In the genomic region with DNA sequence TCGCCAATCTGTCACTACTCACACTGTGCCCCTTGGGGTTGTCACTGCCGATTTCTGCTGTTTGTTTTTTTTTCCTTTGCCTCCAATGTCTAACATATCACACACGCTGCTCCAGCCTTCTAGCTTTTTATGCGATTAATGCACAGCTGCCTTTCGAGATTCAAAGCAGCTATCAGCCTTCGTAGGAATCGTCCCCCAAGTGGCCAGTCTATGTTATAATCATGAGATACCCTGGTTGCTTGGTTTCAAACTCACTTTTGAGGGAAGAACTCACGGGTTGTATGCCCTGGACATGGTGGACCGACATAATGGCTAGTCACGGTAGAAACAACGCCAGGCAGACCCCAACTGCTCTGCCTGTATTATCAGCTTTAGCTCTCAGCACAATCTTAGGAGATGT, we compare ENCODE assay signal across 23 mouse cellular contexts. TPM values are rescaled to one million over a fixed set of nuclear protein-coding genes. Genes with fewer than 3 reads are reported as not detected.
A peak's percentile ranks its signal among the peaks of the same experiment; 100 is the strongest.
DNase-seq lines count a peak whose midpoint lies in the region; ATAC-seq and TF ChIP-seq lines count a peak whose summit lies in the region.
"Had no signal": no experiment of that assay in that cellular context is flagged by ENCODE, and none has a peak within 500 bp of the region (broad histone marks: within the 10 kb centered on the region; RNA-seq: fewer than 3 reads in every experiment).

No protein-coding gene starts in this region.

- no peak overlapping the region for H3K4me3 ChIP-seq in forebrain, embryonic 14.5 days (ENCODE audit: low read depth, low read length)
- H3K4me3 ChIP-seq in forebrain, embryonic 11.5 days (ENCODE audit: low read depth, low read length) = no peak overlapping the region
- no peak overlapping the region for H3K4me3 ChIP-seq in left cerebral cortex, adult 2 months
- H3K4me3 ChIP-seq in neural tube, embryonic 13.5 days = no peak overlapping the region
- H3K4me3 ChIP-seq: embryonic facial prominence, embryonic 12.5 days; liver, embryonic 13.5 days; midbrain, embryonic 12.5 days; stomach, embryonic 15.5 days had no signal

- H3K27me3 ChIP-seq in forebrain, embryonic 14.5 days (replicated peaks; ENCODE audit: control insufficient read depth, insufficient read depth, low read length) = 0 out of 2 replicates have a peak, but pooled peaks cover 12% of the 10 kb centered on the region
- peaks cover 4% of the 10 kb centered on the region for H3K27me3 ChIP-seq in forebrain, embryonic 11.5 days (ENCODE audit: control insufficient read depth, insufficient read depth, low read length)
- peaks cover 20% of the 10 kb centered on the region for H3K27me3 ChIP-seq in neural tube, embryonic 13.5 days

- 59% methylated on average over 11 of the region's 11 CpGs for WGBS in forebrain, embryonic 14.5 days
- WGBS in forebrain, embryonic 11.5 days = 76% methylated on average over 11 of the region's 11 CpGs
- WGBS in neural tube, embryonic 13.5 days = 53% methylated on average over 11 of the region's 11 CpGs

- no peaks in the 10 kb centered on the region for H3K36me3 ChIP-seq in forebrain, embryonic 14.5 days (ENCODE audit: control insufficient read depth, insufficient read depth, low read length)
- H3K36me3 ChIP-seq in forebrain, embryonic 11.5 days (ENCODE audit: control insufficient read depth, insufficient read depth, low read length) = no peaks in the 10 kb centered on the region
- H3K36me3 ChIP-seq in neural tube, embryonic 13.5 days = no peaks in the 10 kb centered on the region
- H3K36me3 ChIP-seq: embryonic facial prominence, embryonic 12.5 days; liver, embryonic 13.5 days; midbrain, embryonic 12.5 days; stomach, embryonic 15.5 days had no signal

- intact Hi-C loops in left cerebral cortex, adult 2 months (cut with DNase I) = loop anchor here (5.0 kb wide), 1 partner anchor 104 kb away; no protein-coding TSS in a partner anchor
- intact Hi-C loops in left cerebral cortex, postnatal 14 days (cut with DNase I) = loop anchor here (5.0 kb wide), 1 partner anchor 104 kb away; no protein-coding TSS in a partner anchor

- H3K27ac ChIP-seq in forebrain, embryonic 14.5 days (ENCODE audit: low read depth, low read length) = no peak overlapping the region
- H3K27ac ChIP-seq in forebrain, embryonic 11.5 days (ENCODE audit: low read depth, low read length) = no peak overlapping the region
- H3K27ac ChIP-seq in left cerebral cortex, adult 2 months = no peak overlapping the region
- no peak overlapping the region for H3K27ac ChIP-seq in neural tube, embryonic 13.5 days (replicated peaks)
- H3K27ac ChIP-seq: embryonic facial prominence, embryonic 12.5 days; liver, embryonic 13.5 days; midbrain, embryonic 12.5 days; stomach, embryonic 15.5 days had no signal

- ATAC-seq in forebrain, embryonic 14.5 days = no peak
- ATAC-seq in forebrain, embryonic 11.5 days (replicated peaks; ENCODE audit: low FRiP score) = no peak
- no peak for ATAC-seq in neural tube, embryonic 13.5 days (ENCODE audit: low read depth)
- ATAC-seq in granulocyte monocyte progenitor cell, adult 5-6 weeks (replicated peaks; ENCODE audit: poor library complexity, severe bottlenecking) = no peak
- ATAC-seq: inflammation-experienced regulatory T-cells, adult 6 months had no signal

- peak; percentile 55 for DNase-seq in forebrain, embryonic 14.5 days (ENCODE audit: low spot score)
- DNase-seq in forebrain, embryonic 11.5 days (ENCODE audit: low spot score) = no peak
- no peak for DNase-seq in left cerebral cortex, adult 2 months (ENCODE audit: extremely low spot score in 1 of 2, low spot score in 2 of 2)
- no peak for DNase-seq in left cerebral cortex, postnatal 14 days (ENCODE audit: low spot score in 2 of 2)
- no peak for DNase-seq in neural tube, embryonic 10.5 days (ENCODE audit: extremely low spot score, low spot score)
- no peak for DNase-seq in ovary, postnatal 14 days (ENCODE audit: low spot score)
- DNase-seq: B cell, adult 2 months; cerebellum, adult 9-11 months; gastrocnemius, postnatal 25 days; liver, embryonic 13.5 days; lung, postnatal 36 days had no signal

- H3K9ac ChIP-seq in forebrain, embryonic 14.5 days (ENCODE audit: low read length) = no peak overlapping the region
- no peak overlapping the region for H3K9ac ChIP-seq in forebrain, embryonic 11.5 days (ENCODE audit: low read length)
- no peak overlapping the region for H3K9ac ChIP-seq in neural tube, embryonic 13.5 days
- H3K9ac ChIP-seq: embryonic facial prominence, embryonic 12.5 days; liver, embryonic 13.5 days; midbrain, embryonic 12.5 days; stomach, embryonic 15.5 days had no signal

- H3K4me1 ChIP-seq in forebrain, embryonic 14.5 days (ENCODE audit: control insufficient read depth, insufficient read depth, low read length) = no peaks in the 10 kb centered on the region
- no peaks in the 10 kb centered on the region; the same call in 1 of the 2 replicates for H3K4me1 ChIP-seq in forebrain, embryonic 11.5 days (replicated peaks; ENCODE audit: control insufficient read depth, insufficient read depth, low read length)
- H3K4me1 ChIP-seq in neural tube, embryonic 13.5 days (replicated peaks) = peaks cover 14% of the 10 kb centered on the region; the same call in 1 of the 2 replicates
- H3K4me1 ChIP-seq: embryonic facial prominence, embryonic 12.5 days had no signal

- TF ChIP-seq CTCF in left cerebral cortex, adult 2 months (IDR thresholded peaks at IDR 0.05) = peak; percentile 24

- no peaks in the 10 kb centered on the region for H3K9me3 ChIP-seq in forebrain, embryonic 14.5 days (replicated peaks; ENCODE audit: control insufficient read depth, low read length)
- no peaks in the 10 kb centered on the region for H3K9me3 ChIP-seq in forebrain, embryonic 11.5 days (ENCODE audit: control insufficient read depth, low read length)
- H3K9me3 ChIP-seq in neural tube, embryonic 13.5 days = no peaks in the 10 kb centered on the region
- H3K9me3 ChIP-seq: embryonic facial prominence, embryonic 12.5 days; liver, embryonic 13.5 days; midbrain, embryonic 12.5 days; stomach, embryonic 15.5 days had no signal

- H3K4me2 ChIP-seq in forebrain, embryonic 14.5 days (ENCODE audit: low read length) = no peak overlapping the region
- no peak overlapping the region for H3K4me2 ChIP-seq in forebrain, embryonic 11.5 days (ENCODE audit: low read depth, low read length, severe bottlenecking)
- 0 out of 2 replicates have a peak overlapping the region, but pooled peaks have one; percentile 6 for H3K4me2 ChIP-seq in neural tube, embryonic 13.5 days
- H3K4me2 ChIP-seq: embryonic facial prominence, embryonic 12.5 days; heart, embryonic 11.5 days; liver, embryonic 13.5 days; midbrain, embryonic 12.5 days; stomach, embryonic 15.5 days had no signal

RNA-seq across cellular contexts. Expression of gene Gpa33, which starts 21.3 kb away (rescaled TPM):
- not detected in 2 replicates for polyA plus RNA-seq in forebrain, embryonic 14.5 days (2014; fragmentation: Nextera tagmentation; extraction: Ambion mirVana)
- polyA plus RNA-seq in forebrain, embryonic 11.5 days (2014; fragmentation: Nextera tagmentation; extraction: Ambion mirVana) = 0.12 and 0.20 TPM in 2 replicates
- not detected for total RNA-seq in left cerebral cortex, adult 2 months (2021)
- not detected for total RNA-seq in left cerebral cortex, postnatal 14 days (2021)
- polyA plus RNA-seq in neural tube, embryonic 13.5 days (2015; fragmentation: Nextera tagmentation; extraction: Ambion mirVana) = not detected in 2 replicates
- total RNA-seq in granulocyte monocyte progenitor cell, adult 5-6 weeks (2014; fragmentation: Nextera tagmentation) = not detected in 2 replicates
- total RNA-seq in granulocyte monocyte progenitor cell, adult 5-6 weeks (2017) = not detected in 2 replicates
- total RNA-seq: gastrocnemius, postnatal 25 days; heart, postnatal 25 days; layer of hippocampus, adult 18-20 months; left cerebral cortex, adult 18-20 months had no signal
- polyA plus RNA-seq: frontal cortex, adult 2 months; heart, embryonic 11.5 days; inflammation-experienced regulatory T-cells, adult 6 months; liver, embryonic 13.5 days; spleen, adult 2 months had no signal

RNA-seq across cellular contexts. Expression of gene Dusp27, which starts 23.6 kb away (rescaled TPM):
- 0.70 and 0.93 TPM in 2 replicates for polyA plus RNA-seq in forebrain, embryonic 14.5 days (2014; fragmentation: Nextera tagmentation; extraction: Ambion mirVana)
- 1.8 and 2.2 TPM in 2 replicates for polyA plus RNA-seq in forebrain, embryonic 11.5 days (2014; fragmentation: Nextera tagmentation; extraction: Ambion mirVana)
- total RNA-seq in left cerebral cortex, adult 2 months (2021) = under 1 TPM; 0.12 to 0.16 TPM
- under 1 TPM; 0.35 to 0.55 TPM for total RNA-seq in left cerebral cortex, postnatal 14 days (2021)
- polyA plus RNA-seq in neural tube, embryonic 13.5 days (2015; fragmentation: Nextera tagmentation; extraction: Ambion mirVana) = 1.6 and 2.3 TPM in 2 replicates
- not detected in 2 replicates for total RNA-seq in granulocyte monocyte progenitor cell, adult 5-6 weeks (2014; fragmentation: Nextera tagmentation)
- not detected in 2 replicates for total RNA-seq in granulocyte monocyte progenitor cell, adult 5-6 weeks (2017)
- polyA plus RNA-seq: inflammation-experienced regulatory T-cells, adult 6 months had no signal
